Mouse (Mus musculus) small intestine, adult 2 months (tissue): ENCODE measurements at regions not wholly inside any gene's neighbourhood (a gene's known extent, or its start where the extent isn't known, plus 50 kb on each side); places are given as distances from the start of the nearest gene placed in this dataset.

ENCODE experiments used
- CTCF ChIP-seq: fragments of 200-500 bp; IDR thresholded peaks from 2 replicates; pipeline ENCODE4 v1.5.1; 2012; ENCODE audit warnings: low read depth, mild to moderate bottlenecking, control low read depth, inconsistent platforms, low read length, moderate library complexity, mixed read lengths; ENCODE audit not compliant: insufficient replicate concordance, insufficient read length; ENCODE audit errors: extremely low read depth
- POLR2A ChIP-seq: fragments of 200-500 bp; IDR thresholded peaks from 2 replicates; pipeline ENCODE4 v1.6.1; 2012; ENCODE audit warnings: low read depth, mild to moderate bottlenecking, control low read depth, inconsistent platforms, low read length, moderate library complexity

DNA sequence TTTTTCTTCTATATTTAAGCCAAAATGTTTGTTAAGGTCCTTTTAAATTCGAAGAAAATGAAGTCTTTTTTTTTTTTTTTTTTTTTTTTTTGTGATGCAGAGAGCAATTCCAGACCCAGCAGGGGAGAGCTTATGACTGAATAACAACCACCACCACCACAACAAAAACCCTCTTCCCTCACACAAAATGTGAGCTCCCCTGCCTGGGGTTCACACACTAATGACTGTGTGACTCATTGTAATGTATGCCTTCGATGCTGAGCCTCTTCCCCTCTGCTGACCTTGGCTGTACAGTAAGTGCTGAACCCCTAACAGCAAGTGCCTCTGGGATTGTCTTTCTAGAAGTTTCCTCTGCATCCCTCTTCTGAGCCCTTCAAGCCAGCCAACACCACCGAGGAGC, 383.6 kb downstream of the Pdcd6ip start:
- TF ChIP-seq CTCF (no peak), POLR2A (no peak)
